Mouse (Mus musculus) limb, embryonic 12.5 days (tissue): Measurements from ENCODE around the gene Taar3. TPM values are rescaled to one million over a fixed set of nuclear protein-coding genes. Genes with fewer than 3 reads are reported as not detected.

Experiments
- polyA plus RNA-seq: library from polyadenylated mRNA; unstranded; fragments of >200 nt; fragmentation: Nextera tagmentation; extraction: Ambion mirVana; gene quantifications from 2 replicates; pipeline ENCODE4 v1.2.1, GENCODE M21; 2016

The Taar3 gene
- polyA plus RNA-seq, 1 experiment from 2014 or later, result not detected

Other genes with a start within 250 kb of the Taar3 start
- 152 and 159 TPM in 2 replicates for gene Rps12, start 162.3 kb upstream of the Taar3 start, polyA plus RNA-seq
- 13.4 and 15.2 TPM in 2 replicates for gene Slc18b1, start 152.6 kb upstream of the Taar3 start, polyA plus RNA-seq
- gene Vnn3, start 98.1 kb upstream of the Taar3 start, polyA plus RNA-seq, result not detected in 2 replicates
- 0.61 and 1.0 TPM in 2 replicates for gene Vnn1, start 54.9 kb upstream of the Taar3 start, polyA plus RNA-seq
- not detected in 2 replicates for gene Taar1, start 29.2 kb upstream of the Taar3 start, polyA plus RNA-seq
- gene Taar2, start 11.0 kb upstream of the Taar3 start, polyA plus RNA-seq, result not detected in 2 replicates
- not detected in 2 replicates for gene Taar4, start 10.9 kb downstream of the Taar3 start, polyA plus RNA-seq
- not detected in 2 replicates for gene Taar5, start 21.1 kb downstream of the Taar3 start, polyA plus RNA-seq
- gene Taar6, start 36.1 kb downstream of the Taar3 start, polyA plus RNA-seq, result not detected in 2 replicates
- gene Taar7a, start 43.9 kb downstream of the Taar3 start, polyA plus RNA-seq, result not detected in 2 replicates
- not detected in 2 replicates for gene Taar7b, start 50.4 kb downstream of the Taar3 start, polyA plus RNA-seq
- gene Taar7d, start 77.7 kb downstream of the Taar3 start, polyA plus RNA-seq, result not detected in 2 replicates
- not detected in 2 replicates for gene Taar7e, start 88.1 kb downstream of the Taar3 start, polyA plus RNA-seq
- gene Taar7f, start 100.0 kb downstream of the Taar3 start, polyA plus RNA-seq, result not detected in 2 replicates
- gene Taar8a, start 126.9 kb downstream of the Taar3 start, polyA plus RNA-seq, result not detected in 2 replicates
- not detected in 2 replicates for gene Taar8b, start 142.7 kb downstream of the Taar3 start, polyA plus RNA-seq
- gene Taar8c, start 152.4 kb downstream of the Taar3 start, polyA plus RNA-seq, result not detected in 2 replicates
- gene Taar9, start 160.0 kb downstream of the Taar3 start, polyA plus RNA-seq, result not detected in 2 replicates
- 52.0 and 57.9 TPM in 2 replicates for gene Stx7, start 199.7 kb downstream of the Taar3 start, polyA plus RNA-seq